Mouse (Mus musculus) large intestine, adult 2 months (tissue): Measurements from ENCODE around the gene Wdr45. TPM values are rescaled to one million over a fixed set of nuclear protein-coding genes. Genes with fewer than 3 reads are reported as not detected.

Experiments used
- DNase-seq: peaks from one replicate; pipeline ENCODE4 v3.0.0-alpha.2; 2012; ENCODE audit warnings: low read depth, low spot score
- WGBS: fragments of 180-500 bp; shearing (Covaris S2); methylation state at CpG from one replicate; pipeline ENCODE4 v1.1.7; 2018; 5-methylcytosine and 5-hydroxymethylcytosine counted together
- polyA plus RNA-seq: library from polyadenylated mRNA; depleted of rRNA; stranded (reverse); fragments of >200 nt; gene quantifications from 2 replicates; pipeline ENCODE4 v1.2.3, GENCODE M21; 2012; rRNA removed

Gene Wdr45
- 27.0 and 38.0 TPM in 2 replicates for polyA plus RNA-seq

DNA sequence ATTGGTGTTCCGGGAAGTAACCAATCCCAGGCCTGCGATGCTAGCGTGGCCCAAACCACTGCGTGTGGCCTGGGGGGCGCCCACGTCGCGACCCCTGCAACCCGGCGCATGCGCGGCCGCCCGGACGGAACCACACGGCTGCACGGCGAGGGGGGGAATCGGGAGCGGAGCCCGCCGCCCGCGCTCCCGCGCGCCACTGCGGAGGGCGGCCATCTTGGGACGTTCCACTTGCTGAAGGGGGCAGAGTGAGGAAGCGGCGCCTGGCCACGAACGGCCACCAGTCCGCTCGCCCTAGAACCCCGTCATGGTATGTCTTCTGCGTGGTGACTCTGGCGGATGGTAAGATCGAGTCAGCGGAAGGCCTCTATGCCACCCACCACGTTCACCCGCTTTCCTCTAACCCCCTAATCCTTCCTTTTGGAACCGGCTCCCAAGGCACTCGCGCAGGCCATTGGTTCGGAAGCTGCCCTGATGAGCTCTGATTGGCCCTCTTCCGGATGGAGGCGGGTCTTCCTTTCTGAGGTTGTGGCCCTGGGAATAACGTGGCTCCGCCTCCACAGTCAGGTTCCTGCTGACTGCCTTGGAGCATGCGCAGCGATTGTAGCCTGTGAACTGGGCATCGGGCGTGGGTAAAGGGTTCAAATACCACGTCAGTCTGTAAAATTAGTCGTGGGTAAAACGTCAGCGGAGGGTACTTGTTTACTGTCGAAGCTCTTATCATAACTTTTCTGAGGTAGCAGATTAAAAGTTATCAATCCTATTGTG lies at the start of gene Wdr45:
Gene Wdr45 (plus strand): TSS at position 199 of the 765 bp plus-strand sequence.
- DNase-seq, result peak; percentile 64

DNA sequence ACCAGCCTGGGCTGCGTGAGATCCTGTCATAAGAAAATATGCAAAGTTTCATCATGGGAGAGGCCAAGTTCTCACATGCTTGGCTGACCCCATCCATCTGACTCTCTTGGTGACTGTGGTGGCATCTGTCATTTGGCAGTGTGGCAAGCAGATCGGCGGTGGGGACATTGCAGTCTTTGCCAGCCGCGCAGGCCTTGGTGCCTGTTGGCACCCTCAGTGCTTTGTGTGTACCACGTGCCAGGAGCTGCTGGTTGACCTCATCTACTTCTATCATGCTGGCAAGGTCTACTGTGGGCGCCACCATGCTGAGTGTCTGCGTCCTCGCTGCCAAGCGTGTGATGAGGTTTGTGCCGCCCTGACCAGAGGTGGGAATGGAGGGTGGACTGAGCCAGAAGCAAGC lies 49.3 kb upstream of the Wdr45 start:
- no peak for DNase-seq
- WGBS, result 87% methylated on average over 11 of the region's 11 CpGs

More for the DNA sequence above, at the start of gene Wdr45:
- WGBS, result 14% methylated on average over 40 of the region's 60 CpGs

DNA sequence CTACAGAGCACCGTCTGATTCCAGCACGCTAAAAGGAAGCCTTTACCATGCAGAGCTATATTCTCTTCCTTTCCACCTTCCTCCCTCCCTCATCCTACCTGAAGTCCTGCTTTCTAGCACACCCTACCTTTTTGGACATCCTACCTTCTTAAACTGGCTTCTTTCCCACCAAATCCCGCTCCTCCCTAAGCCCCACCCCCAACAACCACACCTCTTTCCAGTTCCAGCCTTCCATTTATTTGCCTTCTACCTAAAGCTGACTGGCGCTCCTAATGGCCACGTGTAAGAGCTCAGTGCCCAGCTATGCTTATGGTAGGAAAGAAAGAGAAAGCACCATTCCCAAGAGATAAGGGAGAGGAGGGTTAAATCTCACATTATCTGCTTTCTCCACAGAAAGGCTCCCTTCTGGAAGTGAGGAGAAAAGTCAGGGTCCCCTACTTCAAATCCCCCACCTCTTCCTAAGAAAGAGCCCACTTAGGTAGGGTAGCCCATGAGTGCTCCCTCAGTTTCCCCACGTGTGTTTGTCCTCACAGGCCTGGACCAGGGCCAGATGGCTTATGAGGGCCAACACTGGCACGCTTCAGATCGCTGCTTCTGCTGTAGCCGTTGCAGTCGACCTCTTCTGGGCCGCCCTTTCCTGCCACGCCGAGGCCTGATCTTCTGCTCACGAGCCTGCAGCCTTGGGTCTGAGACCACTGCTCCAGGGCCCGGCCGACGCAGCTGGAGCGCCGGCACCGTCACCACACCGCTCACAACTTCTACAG lies 48.2 kb upstream of the Wdr45 start:
- no peak for DNase-seq
- WGBS, result 60% methylated on average over 21 of the region's 21 CpGs

DNA sequence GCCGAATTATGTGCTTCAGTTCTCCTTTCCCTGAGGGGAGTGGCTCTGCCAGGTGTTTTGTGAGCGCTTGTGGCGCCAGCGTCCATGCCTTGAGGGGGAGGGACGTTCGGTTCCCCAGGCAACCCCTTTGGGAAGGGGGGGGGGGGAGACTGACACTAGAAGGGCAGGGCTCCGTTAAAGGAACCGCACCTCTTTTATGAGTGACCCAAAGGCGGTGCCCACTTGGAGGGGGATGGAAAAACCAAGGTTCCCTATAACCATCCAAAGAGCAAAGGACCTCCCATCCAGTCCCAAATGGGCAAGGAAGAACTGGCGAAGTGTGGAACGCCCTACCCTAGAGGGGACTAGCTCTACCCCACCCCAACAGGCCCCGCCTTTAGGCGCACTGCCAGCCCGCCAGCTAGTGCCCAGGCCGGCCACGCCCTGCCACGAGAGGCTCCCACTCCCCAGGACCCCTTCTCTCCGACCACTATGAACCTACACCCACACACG lies 43.7 kb upstream of the Wdr45 start:
- no peak for DNase-seq
- 18% methylated on average over 19 of the region's 19 CpGs for WGBS

DNA sequence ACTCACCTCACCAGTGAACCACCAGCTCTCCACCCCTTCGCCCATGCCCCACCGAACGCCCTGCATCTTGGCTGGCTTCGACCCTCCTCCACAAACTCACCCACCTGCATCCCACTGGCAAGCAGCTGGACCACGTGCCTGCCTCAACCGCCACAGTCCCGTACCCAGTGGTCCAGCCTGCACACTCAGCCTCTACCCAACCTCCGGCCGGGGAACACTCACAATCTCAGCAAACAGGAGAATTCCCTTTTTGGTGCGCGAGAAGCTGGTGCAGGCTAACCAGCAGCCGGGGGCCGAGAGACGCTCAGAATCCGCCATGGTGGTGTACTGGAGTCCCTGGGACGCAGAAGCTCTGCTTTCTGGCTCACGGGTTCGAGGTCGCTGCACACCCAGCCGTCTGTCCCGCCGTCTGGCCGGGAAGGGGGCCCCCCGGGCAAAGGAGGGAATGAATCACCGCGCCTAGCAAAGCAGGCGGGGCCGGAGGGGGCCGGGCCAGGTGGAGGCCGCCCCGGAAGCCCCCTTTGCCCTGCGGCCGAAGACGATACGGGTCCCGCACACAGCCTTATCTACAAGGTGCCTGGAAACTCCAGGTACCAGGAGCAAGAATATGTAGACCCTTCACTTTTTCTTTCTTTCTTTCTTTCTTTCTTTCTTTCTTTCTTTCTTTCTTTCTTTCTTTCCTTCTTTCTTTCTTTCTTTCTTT lies 43.1 kb upstream of the Wdr45 start, which contains the start of gene Plp2:
Gene Plp2 (minus strand): TSS at position 470 of the 703 bp plus-strand sequence.
- no peak for DNase-seq
- 21% methylated on average over 35 of the region's 36 CpGs for WGBS

DNA sequence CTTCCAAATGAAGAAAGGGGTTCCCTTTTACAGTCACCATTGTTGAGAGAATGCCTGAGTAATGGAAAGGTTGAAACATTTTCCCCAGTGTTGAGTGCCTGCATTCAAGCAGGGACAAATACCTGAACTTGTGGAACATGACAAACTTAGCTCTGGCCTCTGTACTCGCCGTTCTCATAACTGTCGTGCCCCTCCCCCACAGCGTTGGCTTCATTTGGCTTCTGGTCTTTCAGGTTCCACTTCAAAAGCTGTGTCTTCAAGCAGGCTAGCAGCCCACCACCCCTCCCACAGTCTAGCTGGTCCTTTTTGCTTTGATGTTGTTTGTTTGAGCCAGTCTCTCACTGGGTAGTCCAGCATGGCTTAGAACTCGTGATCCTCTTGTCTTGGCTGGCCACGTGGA lies 41.4 kb upstream of the Wdr45 start:
- WGBS, result 59% methylated on average over 6 of the region's 6 CpGs
- no peak for DNase-seq

DNA sequence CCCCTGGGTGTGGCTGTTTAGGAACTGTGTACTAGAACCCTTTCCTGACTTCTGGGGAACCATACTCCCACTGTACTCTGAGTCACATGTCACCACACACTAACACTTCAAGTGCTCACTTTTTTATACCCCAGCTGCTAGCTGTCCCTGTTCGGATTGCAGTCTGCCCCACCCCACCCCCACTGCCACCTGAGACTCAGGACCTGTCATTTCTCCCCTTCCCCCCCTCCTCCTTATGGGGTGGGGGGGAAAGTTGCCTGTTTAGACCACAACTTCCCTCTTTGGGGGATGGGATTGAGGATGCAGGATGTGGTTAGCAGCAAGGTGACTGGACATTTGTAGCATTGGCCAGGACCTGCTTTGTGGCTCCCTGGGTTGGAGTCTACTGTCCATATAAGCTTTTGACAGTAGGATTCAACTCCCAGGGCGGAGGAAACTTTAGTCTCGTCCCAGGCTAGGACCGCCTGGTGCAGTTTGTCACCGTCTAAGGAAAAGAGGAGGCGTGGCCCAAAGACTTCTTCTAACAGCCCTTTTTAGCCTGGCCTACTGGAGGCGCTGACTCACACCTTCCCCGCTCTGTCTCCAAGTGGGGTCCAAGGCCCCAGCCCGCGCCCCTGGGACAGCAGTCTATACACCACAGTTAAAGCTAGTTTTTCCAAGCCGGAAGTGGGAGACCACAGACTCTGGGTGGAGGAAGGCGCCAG lies 40.4 kb upstream of the Wdr45 start:
- 20% methylated on average over 12 of the region's 12 CpGs for WGBS
- DNase-seq, result no peak

DNA sequence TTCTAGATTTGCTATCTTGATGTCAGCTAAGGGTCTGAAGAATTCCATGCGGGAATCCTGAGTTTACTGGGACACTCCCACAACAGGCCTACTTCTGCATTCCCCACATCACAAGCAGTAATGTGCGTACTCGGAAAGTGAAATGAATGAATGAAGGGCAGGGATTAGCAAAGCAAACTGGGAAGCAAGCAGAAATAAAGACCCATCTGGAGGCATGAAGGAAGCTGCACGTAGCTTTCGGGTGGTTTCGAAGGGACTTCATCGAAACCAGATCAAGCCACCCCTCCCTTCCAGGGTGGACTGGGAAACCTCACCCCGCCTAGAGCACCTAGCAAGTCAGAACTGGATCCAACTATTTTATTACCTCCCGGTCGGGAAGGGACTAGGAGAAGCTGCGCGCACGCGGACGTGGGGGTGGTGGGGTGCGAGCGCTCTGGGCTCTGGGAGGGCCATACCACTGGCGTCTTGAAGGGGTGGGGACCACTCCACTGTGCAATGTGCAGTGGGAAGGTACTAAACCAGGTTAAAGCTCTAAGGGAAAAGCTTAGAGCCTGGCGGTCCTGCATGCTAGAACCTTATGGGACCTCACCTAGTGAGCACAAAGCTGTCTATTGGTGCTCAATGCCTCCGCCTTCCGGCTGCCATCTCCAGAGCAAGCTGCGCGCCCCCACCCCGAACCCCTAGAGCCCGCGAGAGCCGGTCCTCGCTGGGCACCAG lies 39.7 kb upstream of the Wdr45 start:
- WGBS, result 22% methylated on average over 28 of the region's 28 CpGs

DNA sequence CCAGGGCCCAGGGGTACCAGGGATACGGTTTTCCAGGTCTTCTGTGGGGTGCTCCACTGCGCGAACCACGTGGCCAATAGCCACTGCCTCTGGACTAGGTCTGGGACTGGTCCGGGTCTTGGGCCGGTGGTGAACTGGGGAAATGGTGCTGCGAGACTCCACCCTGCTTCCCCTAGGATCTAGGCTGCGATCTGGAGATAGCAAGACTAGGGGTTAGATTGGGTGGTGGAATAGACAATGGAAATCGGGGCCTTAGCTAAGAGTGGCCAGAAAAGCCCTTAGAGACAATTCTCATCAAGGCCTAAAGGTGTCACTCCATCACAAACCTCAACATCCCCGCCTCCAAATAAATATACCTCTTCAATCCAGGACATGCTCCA lies 39.1 kb upstream of the Wdr45 start:
- 28% methylated on average over 10 of the region's 10 CpGs for WGBS
- DNase-seq, result no peak

More for the DNA sequence above, 39.7 kb upstream of the Wdr45 start:
- DNase-seq, result no peak

DNA sequence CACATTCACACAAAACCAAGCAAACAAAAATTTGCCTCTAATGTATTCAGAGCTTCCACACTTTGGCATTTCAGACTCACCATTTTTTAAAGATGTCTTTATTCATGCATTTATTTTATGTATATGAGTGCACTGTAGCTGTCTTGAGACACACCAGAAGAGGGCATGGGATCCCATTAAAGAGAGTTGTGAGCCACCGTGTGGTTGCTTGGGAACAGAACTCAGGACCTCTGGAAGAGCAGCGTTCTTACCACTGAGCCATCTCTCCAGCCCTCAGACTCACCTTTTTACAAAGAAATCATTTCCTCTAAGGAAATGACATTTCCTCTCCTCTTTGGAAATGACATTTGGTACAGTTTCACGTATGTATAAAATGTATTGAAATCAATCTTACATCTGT lies 35.1 kb upstream of the Wdr45 start:
- WGBS, result 26% methylated on average over 3 of the region's 3 CpGs
- DNase-seq, result no peak

DNA sequence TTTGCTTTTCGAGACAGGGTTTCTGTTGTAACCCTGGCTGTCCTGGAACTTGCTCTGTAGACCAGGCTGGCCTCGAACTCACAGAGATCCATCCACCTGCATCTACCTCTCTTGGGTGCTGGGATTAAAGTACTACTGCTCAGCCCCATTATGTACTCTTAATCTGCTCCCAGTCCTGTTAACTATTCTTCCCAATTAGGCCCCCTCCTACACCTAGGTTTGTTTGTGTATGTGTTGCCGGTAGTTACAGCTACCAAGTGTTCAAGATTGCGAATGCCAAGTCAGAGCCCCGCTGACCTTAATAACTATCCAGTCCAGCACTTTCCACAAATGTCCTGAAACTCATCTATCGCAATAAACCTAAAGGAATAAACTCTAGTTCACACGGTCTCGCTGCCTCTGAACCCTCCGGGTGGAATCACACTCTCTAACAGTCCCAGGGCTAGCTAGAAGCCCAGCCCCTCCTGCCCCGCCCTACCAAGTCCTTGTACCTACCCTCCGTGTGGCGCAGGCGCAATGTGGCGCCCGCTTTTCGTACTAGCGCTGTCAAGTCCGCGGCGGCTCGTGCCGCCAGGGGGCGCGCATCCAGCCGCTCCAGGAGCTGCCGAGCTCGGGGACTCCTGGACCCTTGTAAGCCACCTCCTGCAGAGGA lies 34.6 kb upstream of the Wdr45 start:
- DNase-seq, result no peak
- 16% methylated on average over 27 of the region's 27 CpGs for WGBS

DNA sequence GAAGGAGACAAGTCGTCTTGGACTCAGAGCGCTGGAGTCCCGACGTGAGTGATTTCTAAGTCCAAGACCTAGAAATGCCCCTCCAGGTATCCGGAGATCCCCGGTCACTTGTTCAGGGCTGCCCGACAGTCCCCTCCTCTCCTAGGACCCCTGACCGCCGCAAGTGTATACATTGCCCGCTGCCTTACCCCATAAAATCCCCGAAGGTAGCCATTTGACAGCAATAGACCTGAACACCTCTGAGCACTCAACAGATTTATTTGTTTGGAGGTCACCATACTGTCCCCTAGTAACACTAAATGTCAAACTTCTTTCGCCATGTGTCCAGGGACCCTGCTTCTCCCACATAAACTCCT lies 34.1 kb upstream of the Wdr45 start:
- WGBS, result 19% methylated on average over 12 of the region's 12 CpGs
- no peak for DNase-seq

DNA sequence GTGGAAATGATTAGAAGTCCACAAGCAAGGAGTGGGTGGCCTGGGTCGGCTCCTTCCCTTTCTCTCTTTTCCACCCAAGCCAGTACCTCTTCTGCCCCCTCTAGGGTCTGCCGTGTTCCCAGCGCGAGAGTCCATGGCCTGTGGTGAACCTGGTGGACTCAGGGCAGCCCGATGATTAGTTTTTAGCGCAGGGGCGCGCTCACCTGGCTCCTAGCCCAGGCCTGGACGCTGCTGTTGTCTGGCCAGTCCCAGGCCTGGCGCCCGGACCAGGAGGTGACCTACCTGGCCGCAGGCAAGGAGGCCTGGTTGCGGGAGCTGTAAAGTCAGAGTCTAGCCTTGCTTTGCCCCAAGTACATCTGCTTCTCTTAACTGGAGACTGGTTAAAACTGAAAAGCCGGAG lies 33.3 kb upstream of the Wdr45 start, which contains the start of gene Magix:
Gene Magix (minus strand): TSS at position 388 of the 400 bp plus-strand sequence.
- WGBS, result 65% methylated on average over 14 of the region's 14 CpGs
- no peak for DNase-seq

DNA sequence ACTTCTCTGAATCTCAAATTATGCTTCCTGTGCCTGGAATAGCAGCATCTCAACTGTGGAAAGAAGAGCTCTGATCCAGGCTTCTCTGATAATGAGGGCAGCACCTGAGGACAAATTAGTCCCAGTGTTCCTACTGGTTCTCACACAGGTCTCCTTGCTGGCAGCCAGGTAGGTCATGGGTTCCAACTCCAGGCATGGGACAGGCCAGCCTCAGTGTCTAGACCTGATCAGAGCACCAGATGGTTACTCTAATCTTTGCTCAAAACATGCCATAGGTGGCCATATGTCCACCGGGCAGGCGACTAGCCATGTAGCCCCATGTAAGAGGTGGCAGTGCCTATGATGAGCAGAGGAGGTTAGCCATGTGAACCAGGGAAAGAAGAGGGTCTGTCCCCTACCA lies 25.8 kb upstream of the Wdr45 start:
- DNase-seq, result no peak
- 86% methylated on average over 2 of the region's 2 CpGs for WGBS

DNA sequence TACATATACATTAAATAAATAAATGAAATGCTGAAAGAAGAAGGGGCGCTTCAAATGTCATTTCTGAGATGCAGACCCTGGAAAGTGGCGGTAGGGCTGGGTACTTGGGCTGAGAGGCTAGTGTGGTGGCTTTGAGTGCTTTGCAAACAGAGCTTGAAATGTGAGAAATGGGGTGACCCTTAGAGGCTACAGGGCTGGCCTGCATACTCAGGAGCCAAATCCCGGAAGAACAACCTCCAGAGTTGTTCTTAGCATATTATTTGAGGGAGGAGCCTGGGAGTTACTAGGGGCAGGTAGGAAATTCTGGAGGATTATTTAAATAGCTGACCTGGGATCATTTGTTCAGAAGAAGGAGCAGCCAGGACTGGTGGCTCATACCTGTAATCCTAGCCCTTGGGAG lies 23.6 kb upstream of the Wdr45 start:
- WGBS, result 59% methylated on average over 3 of the region's 3 CpGs
- DNase-seq, result no peak

DNA sequence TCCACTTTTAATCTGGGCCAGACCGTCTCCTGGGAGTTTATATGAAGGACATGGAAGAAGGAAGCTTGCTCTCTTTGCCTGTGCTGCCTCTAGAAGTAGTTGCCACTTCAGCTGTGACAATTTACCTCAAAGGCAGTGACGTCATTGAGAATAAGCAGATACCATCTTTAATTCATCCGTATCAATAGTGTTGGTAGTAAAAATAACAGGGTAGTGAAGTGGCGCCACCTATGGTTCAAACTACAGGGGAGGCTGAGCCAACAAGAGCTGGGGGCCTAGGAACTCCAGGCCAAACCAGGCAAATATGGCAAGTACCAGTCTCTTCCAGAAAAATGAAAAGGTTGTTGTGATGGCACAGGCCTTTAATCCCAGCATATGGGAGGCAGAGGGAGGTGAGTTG lies 21.3 kb upstream of the Wdr45 start:
- 38% methylated on average over 4 of the region's 4 CpGs for WGBS
- no peak for DNase-seq

DNA sequence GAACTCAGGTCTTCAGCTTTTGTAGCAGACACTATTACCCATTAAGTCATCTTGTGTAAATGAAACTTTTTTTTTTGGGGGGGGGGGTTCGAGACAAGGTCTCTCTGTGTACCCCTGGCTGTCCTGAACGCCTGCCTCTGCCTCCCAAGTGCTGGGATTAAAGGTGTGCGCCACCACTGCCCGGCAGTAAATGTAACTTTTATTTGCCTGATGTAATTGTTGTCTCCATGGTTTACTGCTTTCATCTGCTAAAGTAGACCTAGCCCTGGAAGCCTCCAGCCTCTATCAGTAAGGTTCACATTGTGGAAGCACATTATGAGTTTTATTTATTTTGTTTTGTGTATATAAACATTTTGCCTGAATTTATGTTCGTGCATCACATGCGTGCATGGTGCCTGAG lies 17.6 kb upstream of the Wdr45 start:
- DNase-seq, result no peak
- 26% methylated on average over 6 of the region's 6 CpGs for WGBS

DNA sequence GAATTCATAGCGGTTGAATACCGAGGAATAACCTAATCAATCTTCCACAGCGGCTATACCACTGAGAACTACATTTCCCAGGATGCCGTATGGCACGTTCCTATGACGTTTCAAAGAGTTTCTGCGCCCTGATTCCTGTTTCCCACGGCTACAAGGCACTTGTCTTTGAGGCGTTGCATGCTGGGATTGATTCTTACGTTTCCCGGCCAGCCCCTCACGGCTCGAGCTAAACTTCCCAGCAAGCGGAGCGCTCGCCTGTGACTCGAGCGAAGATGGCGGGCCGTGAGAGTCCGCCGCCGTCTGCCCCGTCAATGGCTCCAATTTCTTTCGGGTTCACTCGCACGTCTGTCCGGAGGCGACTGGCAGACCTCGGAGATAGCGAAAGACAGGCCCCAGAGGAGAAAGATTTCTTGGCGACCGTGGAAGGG lies 17.2 kb upstream of the Wdr45 start, which contains the start of gene Gpkow:
Gene Gpkow (plus strand): TSS at position 178 of the 428 bp plus-strand sequence.
- DNase-seq, result peak; percentile 75
- 17% methylated on average over 33 of the region's 33 CpGs for WGBS
